Mouse (Mus musculus) embryonic facial prominence, embryonic 12.5 days (tissue): ENCODE results near the gene Arid5b. TPM values are rescaled to one million over a fixed set of nuclear protein-coding genes. Genes with fewer than 3 reads are reported as not detected.
A peak's percentile ranks its signal among the peaks of the same experiment; 100 is the strongest.

Source experiments
- ATAC-seq: fragments of 200-750 bp; cut with Nextera tagmentation; 2 replicates; pipeline ENCODE4 v1.8.0; 2017; ENCODE audit not compliant: insufficient number of reproducible peaks, insufficient read depth, low FRiP score, low TSS enrichment
- H3K27ac ChIP-seq: fragments of 300-500 bp; sonication (generic); 2 replicates; pipeline ENCODE4 v1.5.1; 2016; ENCODE audit warnings: mild to moderate bottlenecking
- H3K27me3 ChIP-seq: fragments of 300-500 bp; sonication (generic); 2 replicates; pipeline ENCODE4 v1.6.1; 2016; ENCODE audit warnings: mild to moderate bottlenecking, moderate library complexity
- H3K36me3 ChIP-seq: fragments of 300-500 bp; sonication (generic); 2 replicates; pipeline ENCODE4 v1.6.1; 2016; ENCODE audit warnings: mild to moderate bottlenecking
- H3K4me1 ChIP-seq: fragments of 300-500 bp; sonication (generic); 2 replicates; pipeline ENCODE4 v1.6.1; 2016
- H3K4me2 ChIP-seq: fragments of 300-500 bp; sonication (generic); replicated peaks from 2 replicates; pipeline ENCODE4 v1.6.1; 2016; ENCODE audit warnings: mild to moderate bottlenecking, moderate library complexity
- H3K4me3 ChIP-seq: fragments of 300-500 bp; sonication (generic); 2 replicates; pipeline ENCODE4 v1.5.1; 2016; ENCODE audit warnings: mild to moderate bottlenecking
- H3K9ac ChIP-seq: fragments of 300-500 bp; sonication (generic); 2 replicates; pipeline ENCODE4 v1.6.1; 2016; ENCODE audit warnings: mild to moderate bottlenecking, moderate library complexity
- H3K9me3 ChIP-seq: fragments of 300-500 bp; sonication (generic); 2 replicates; pipeline ENCODE4 v1.6.1; 2016; ENCODE audit warnings: mild to moderate bottlenecking, moderate library complexity
- WGBS: fragments of 180-500 bp; shearing (Covaris S2); methylation state at CpG from one replicate; pipeline ENCODE4 v1.1.7; 2016; 5-methylcytosine and 5-hydroxymethylcytosine counted together
- polyA plus RNA-seq: library from polyadenylated mRNA; unstranded; fragments of >200 nt; fragmentation: Nextera tagmentation; extraction: Ambion mirVana; gene quantifications from 2 replicates; pipeline ENCODE4 v1.2.1, GENCODE M21; 2016

The Arid5b gene
- 47.6 and 50.9 TPM in 2 replicates for polyA plus RNA-seq

- H3K9ac ChIP-seq, result peak within 1 kb of the TSS; percentile 60
- no peaks in the 10 kb centered on the region for H3K9me3 ChIP-seq
- peaks cover 4% of the 10 kb centered on the region; the same call in 1 of the 2 replicates for H3K36me3 ChIP-seq
- WGBS, result under 1% methylated on average over 23 of the region's 24 CpGs
- no peaks in the 10 kb centered on the region for H3K27me3 ChIP-seq
- H3K4me1 ChIP-seq, result peaks cover 25% of the 10 kb centered on the region
- H3K27ac ChIP-seq, result peak within 1 kb of the TSS; percentile 84
- H3K4me3 ChIP-seq, result peak within 1 kb of the TSS; percentile 74
- ATAC-seq, result no peak
- peak within 1 kb of the TSS; percentile 81 for H3K4me2 ChIP-seq
Measured at GRCm38 (mm10) chr10:68278632-68279361, at the start of gene Arid5b. Gene Arid5b, minus strand, starts transcription at chr10:68278740.

- no peaks in the 10 kb centered on the region for H3K36me3 ChIP-seq
Measured at GRCm38 (mm10) chr10:68325378-68325777, 46.8 kb upstream of the Arid5b start.

GRCm38 (mm10) chr10:68324061-68324460 is 45.5 kb upstream of the Arid5b start:
- H3K4me2 ChIP-seq, result no peak overlapping the region
- no peak overlapping the region for H3K9ac ChIP-seq
- no peaks in the 10 kb centered on the region for H3K9me3 ChIP-seq
- no peak overlapping the region for H3K4me3 ChIP-seq
- H3K36me3 ChIP-seq, result no peaks in the 10 kb centered on the region
- peaks cover 20% of the 10 kb centered on the region for H3K4me1 ChIP-seq
- WGBS, result 74% methylated on average over 11 of the region's 11 CpGs
- H3K27me3 ChIP-seq, result no peaks in the 10 kb centered on the region
- no peak overlapping the region for H3K27ac ChIP-seq
- ATAC-seq, result no peak

More at GRCm38 (mm10) chr10:68325378-68325777, 46.8 kb upstream of the Arid5b start:
- Histone ChIP-seq H3K4me1 (peaks cover 13% of the 10 kb centered on the region; the same call in 1 of the 2 replicates), H3K9me3 (no peaks in the 10 kb centered on the region), H3K27ac (no peak overlapping the region), H3K4me3 (no peak overlapping the region), H3K4me2 (no peak overlapping the region), H3K27me3 (no peaks in the 10 kb centered on the region), H3K9ac (no peak overlapping the region)
- ATAC-seq, result no peak
- 85% methylated on average over 6 of the region's 6 CpGs for WGBS

GRCm38 (mm10) chr10:68323167-68323566 is 44.6 kb upstream of the Arid5b start:
- H3K9ac ChIP-seq, result no peak overlapping the region
- no peak overlapping the region for H3K4me3 ChIP-seq
- no peaks in the 10 kb centered on the region for H3K36me3 ChIP-seq
- peaks cover 26% of the 10 kb centered on the region for H3K4me1 ChIP-seq
- H3K4me2 ChIP-seq, result no peak overlapping the region
- ATAC-seq, result no peak
- H3K27me3 ChIP-seq, result no peaks in the 10 kb centered on the region
- H3K27ac ChIP-seq, result no peak overlapping the region
- WGBS, result 61% methylated on average over 3 of the region's 3 CpGs
- H3K9me3 ChIP-seq, result no peaks in the 10 kb centered on the region

- H3K27me3 ChIP-seq, result no peaks in the 10 kb centered on the region
- no peak overlapping the region for H3K9ac ChIP-seq
- no peak for ATAC-seq
- no peak overlapping the region for H3K4me2 ChIP-seq
- no peaks in the 10 kb centered on the region for H3K9me3 ChIP-seq
- H3K4me1 ChIP-seq, result peaks cover 26% of the 10 kb centered on the region
- no peak overlapping the region for H3K4me3 ChIP-seq
- H3K36me3 ChIP-seq, result no peaks in the 10 kb centered on the region
- H3K27ac ChIP-seq, result no peak overlapping the region
- 83% methylated on average over 4 of the region's 4 CpGs for WGBS
Measured at GRCm38 (mm10) chr10:68320986-68321385, 42.4 kb upstream of the Arid5b start.

- no peak overlapping the region for H3K9ac ChIP-seq
- no peak overlapping the region for H3K4me3 ChIP-seq
- no peaks in the 10 kb centered on the region for H3K9me3 ChIP-seq
- no peak overlapping the region for H3K4me2 ChIP-seq
- H3K4me1 ChIP-seq, result peaks cover 26% of the 10 kb centered on the region
- no peaks in the 10 kb centered on the region for H3K36me3 ChIP-seq
- ATAC-seq, result no peak
- H3K27me3 ChIP-seq, result no peaks in the 10 kb centered on the region
- no peak overlapping the region for H3K27ac ChIP-seq
- WGBS, result 95% methylated on average over 5 of the region's 5 CpGs
Measured at GRCm38 (mm10) chr10:68320496-68320895, 42.0 kb upstream of the Arid5b start.

GRCm38 (mm10) chr10:68319438-68319837 is 40.9 kb upstream of the Arid5b start:
- no peak overlapping the region for H3K4me2 ChIP-seq
- peak overlapping the region; percentile 46; the same call in 1 of the 2 replicates for H3K27ac ChIP-seq
- no peak for ATAC-seq
- no peaks in the 10 kb centered on the region for H3K9me3 ChIP-seq
- H3K4me1 ChIP-seq, result peaks cover 26% of the 10 kb centered on the region
- H3K36me3 ChIP-seq, result no peaks in the 10 kb centered on the region
- WGBS, result 54% methylated on average over 6 of the region's 6 CpGs
- no peak overlapping the region for H3K9ac ChIP-seq
- H3K4me3 ChIP-seq, result no peak overlapping the region
- H3K27me3 ChIP-seq, result no peaks in the 10 kb centered on the region

- H3K4me2 ChIP-seq, result no peak overlapping the region
- no peak for ATAC-seq
- no peaks in the 10 kb centered on the region for H3K27me3 ChIP-seq
- no peak overlapping the region for H3K9ac ChIP-seq
- 73% methylated on average over 6 of the region's 6 CpGs for WGBS
- peaks cover 21% of the 10 kb centered on the region for H3K4me1 ChIP-seq
- no peaks in the 10 kb centered on the region for H3K9me3 ChIP-seq
- 0 out of 2 replicates have a peak overlapping the region, but pooled peaks have one; percentile 26 for H3K27ac ChIP-seq
- no peaks in the 10 kb centered on the region for H3K36me3 ChIP-seq
- no peak overlapping the region for H3K4me3 ChIP-seq
Measured at GRCm38 (mm10) chr10:68318438-68318979, 40.0 kb upstream of the Arid5b start.

GRCm38 (mm10) chr10:68312734-68313133 is 34.2 kb upstream of the Arid5b start:
- Histone ChIP-seq H3K4me3 (no peak overlapping the region), H3K27ac (no peak overlapping the region), H3K9ac (no peak overlapping the region), H3K4me1 (no peaks in the 10 kb centered on the region), H3K36me3 (no peaks in the 10 kb centered on the region), H3K9me3 (0 out of 2 replicates have a peak, but pooled peaks cover 4% of the 10 kb centered on the region), H3K4me2 (no peak overlapping the region), H3K27me3 (no peaks in the 10 kb centered on the region)
- 77% methylated on average over 8 of the region's 8 CpGs for WGBS
- ATAC-seq, result no peak

- Histone ChIP-seq H3K9ac (no peak overlapping the region), H3K9me3 (no peaks in the 10 kb centered on the region), H3K27ac (no peak overlapping the region), H3K4me2 (no peak overlapping the region), H3K27me3 (no peaks in the 10 kb centered on the region), H3K4me1 (no peaks in the 10 kb centered on the region), H3K4me3 (no peak overlapping the region), H3K36me3 (no peaks in the 10 kb centered on the region)
- 85% methylated on average over 7 of the region's 7 CpGs for WGBS
- ATAC-seq, result no peak
Measured at GRCm38 (mm10) chr10:68301013-68301412, 22.5 kb upstream of the Arid5b start.

GRCm38 (mm10) chr10:68289465-68289864 is 10.9 kb upstream of the Arid5b start:
- 86% methylated on average over 4 of the region's 4 CpGs for WGBS
- no peak for ATAC-seq
- Histone ChIP-seq H3K36me3 (no peaks in the 10 kb centered on the region), H3K9ac (no peak overlapping the region), H3K4me2 (no peak overlapping the region), H3K27me3 (no peaks in the 10 kb centered on the region), H3K4me3 (no peak overlapping the region), H3K9me3 (no peaks in the 10 kb centered on the region), H3K27ac (no peak overlapping the region), H3K4me1 (no peaks in the 10 kb centered on the region)
